Mouse (Mus musculus): ENCODE measurements at regions not wholly inside any gene's neighbourhood (a gene's known extent, or its start where the extent isn't known, plus 50 kb on each side); places are given as distances from the start of the nearest gene placed in this dataset.

DNA sequence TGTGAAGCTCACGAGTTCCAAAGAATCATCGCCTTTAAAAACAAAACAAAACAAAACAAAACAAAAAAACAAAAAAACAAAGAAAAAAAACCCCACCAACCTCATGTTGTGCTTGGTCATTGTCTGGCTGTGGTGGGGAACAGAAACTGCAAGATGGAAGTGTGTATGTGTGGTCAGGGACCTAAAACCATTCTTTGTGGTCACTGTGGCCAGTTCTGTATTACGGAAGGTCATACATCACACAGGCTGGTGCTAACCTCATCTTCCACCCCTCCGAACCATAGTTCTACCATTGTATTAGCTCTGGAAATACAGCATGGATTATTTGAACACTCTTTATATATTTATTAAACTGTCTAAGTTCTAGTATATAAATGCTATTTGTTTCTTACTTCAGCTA, 173.2 kb downstream of the Ndfip2 start:
- TF ChIP-seq ZKSCAN1 (IDR thresholded peaks at IDR 0.05; ENCODE audit: borderline replicate concordance, low read depth, low read length) (no peak), MAZ (IDR thresholded peaks at IDR 0.05; ENCODE audit: low read depth, low read length) (no peak), MYC (IDR thresholded peaks at IDR 0.05; ENCODE audit: low read depth, low read length) (no peak), POLR2A (IDR thresholded peaks at IDR 0.05; ENCODE audit: low read depth, low read length) (no peak), MEF2A (IDR thresholded peaks at IDR 0.05; ENCODE audit: borderline replicate concordance, low read depth, low read length) (no peak), JUND (conservative IDR thresholded peaks at IDR 0.05; ENCODE audit: low read depth, low read length) (no peak), NRF1 (IDR thresholded peaks at IDR 0.05; ENCODE audit: low read depth, low read length) (no peak), USF2 (conservative IDR thresholded peaks at IDR 0.05; ENCODE audit: low read depth, low read length) (no peak), CTCF (conservative IDR thresholded peaks at IDR 0.05 in 1 of 2, IDR thresholded peaks at IDR 0.05 in 1 of 2; ENCODE audit: low read depth in 2 of 2, low read length in 2 of 2) (no peak)
- no peaks in the 10 kb centered on the region for H3K27me3 ChIP-seq (replicated peaks)
- no peaks in the 10 kb centered on the region for H3K36me3 ChIP-seq (replicated peaks in 1 of 2; ENCODE audit: control insufficient read depth in 1 of 2, insufficient read depth in 1 of 2, low read length in 1 of 2)
- H3K4me3 ChIP-seq (replicated peaks in 1 of 3; ENCODE audit: low read depth in 2 of 3, low read length in 2 of 3, poor library complexity in 1 of 3), result no peak overlapping the region
- H3K79me2 ChIP-seq (replicated peaks; ENCODE audit: control insufficient read depth, extremely low read depth, insufficient read depth, poor library complexity, severe bottlenecking), result no peaks in the 10 kb centered on the region
- peaks cover 19% of the 10 kb centered on the region for H3K9me3 ChIP-seq (replicated peaks; ENCODE audit: low read length)
- in situ Hi-C loops (cut with MboI; ENCODE audit: low pct_ligation_motif_present, low pct_unique_long_range_greater_than_20kb, low sequenced_read_pairs), result no loop called here
- H3K4me2 ChIP-seq (ENCODE audit: insufficient read depth, low read depth, poor library complexity, severe bottlenecking), result no peak overlapping the region
- dilution Hi-C loops (cut with MboI; ENCODE audit: extremely low pct_ligation_motif_present, extremely low pct_unique_long_range_greater_than_20kb, low sequenced_read_pairs), result no loop called here
- DNase-seq (ENCODE audit: extremely low read depth), result no peak
- H3K27ac ChIP-seq (ENCODE audit: insufficient read depth, low read depth), result no peak overlapping the region
- no peak overlapping the region for H3K9ac ChIP-seq (ENCODE audit: insufficient read depth, low read depth)
- H3K4me1 ChIP-seq (ENCODE audit: control insufficient read depth in 1 of 2, insufficient read depth in 2 of 2), result no peaks in the 10 kb centered on the region

DNA sequence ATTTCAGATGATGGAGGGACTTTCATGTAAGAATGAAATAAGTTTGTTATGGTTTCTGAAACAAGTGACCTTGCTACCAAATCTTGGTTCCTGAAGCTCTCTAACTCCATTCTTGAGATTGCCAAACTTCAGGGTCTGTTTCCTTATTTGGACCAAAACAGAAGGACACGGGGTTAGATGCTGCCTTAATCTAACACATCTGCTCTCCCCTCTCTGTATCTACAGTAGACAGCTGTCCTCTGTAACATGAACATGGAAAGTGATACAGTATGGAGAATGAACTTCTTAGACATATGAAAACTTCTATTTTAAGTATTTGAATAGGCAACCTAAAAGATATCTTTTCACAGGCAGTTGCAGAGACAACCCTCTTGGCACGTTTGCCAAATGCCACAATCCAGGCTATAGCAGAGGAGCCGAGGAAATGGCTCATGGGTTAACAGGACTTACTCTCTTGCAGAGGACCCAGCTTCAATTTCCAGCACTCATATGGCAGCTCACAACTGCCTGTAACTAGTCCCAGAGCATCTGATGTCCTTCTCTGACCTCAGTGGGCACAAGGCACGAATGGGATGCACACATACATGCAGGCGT, 171.4 kb downstream of the Ndfip2 start:
- H3K27ac ChIP-seq (ENCODE audit: insufficient read depth, low read depth), result no peak overlapping the region
- no peak overlapping the region for H3K4me2 ChIP-seq (ENCODE audit: insufficient read depth, low read depth, poor library complexity, severe bottlenecking)
- H3K36me3 ChIP-seq (replicated peaks in 1 of 2; ENCODE audit: control insufficient read depth in 1 of 2, insufficient read depth in 1 of 2, low read length in 1 of 2), result no peaks in the 10 kb centered on the region
- no peaks in the 10 kb centered on the region for H3K4me1 ChIP-seq (ENCODE audit: control insufficient read depth in 1 of 2, insufficient read depth in 2 of 2)
- H3K27me3 ChIP-seq (replicated peaks), result no peaks in the 10 kb centered on the region
- no peak overlapping the region for H3K4me3 ChIP-seq (replicated peaks in 1 of 3; ENCODE audit: low read depth in 2 of 3, low read length in 2 of 3, poor library complexity in 1 of 3)
- dilution Hi-C loops (cut with MboI; ENCODE audit: extremely low pct_ligation_motif_present, extremely low pct_unique_long_range_greater_than_20kb, low sequenced_read_pairs) (no loop called here), in situ Hi-C loops (cut with MboI; ENCODE audit: low pct_ligation_motif_present, low pct_unique_long_range_greater_than_20kb, low sequenced_read_pairs) (no loop called here)
- TF ChIP-seq MYC (IDR thresholded peaks at IDR 0.05; ENCODE audit: low read depth, low read length), result no peak
- TF ChIP-seq POLR2A (IDR thresholded peaks at IDR 0.05; ENCODE audit: low read depth, low read length), result no peak
- TF ChIP-seq MEF2A (IDR thresholded peaks at IDR 0.05; ENCODE audit: borderline replicate concordance, low read depth, low read length), result no peak
- TF ChIP-seq TCF12 (IDR thresholded peaks at IDR 0.05; ENCODE audit: low read depth, low read length), result no peak
- TF ChIP-seq TBP (conservative IDR thresholded peaks at IDR 0.05; ENCODE audit: low read depth, low read length), result no peak
- no peak for TF ChIP-seq JUND (conservative IDR thresholded peaks at IDR 0.05; ENCODE audit: low read depth, low read length)
- TF ChIP-seq ZKSCAN1 (IDR thresholded peaks at IDR 0.05; ENCODE audit: borderline replicate concordance, low read depth, low read length), result no peak
- TF ChIP-seq CHD1 (IDR thresholded peaks at IDR 0.05; ENCODE audit: low read depth, low read length), result no peak
- no peak for TF ChIP-seq ZNF384 (IDR thresholded peaks at IDR 0.05; ENCODE audit: low read depth, low read length)
- TF ChIP-seq ETS1 (conservative IDR thresholded peaks at IDR 0.05; ENCODE audit: low read depth, low read length), result no peak
- TF ChIP-seq USF2 (conservative IDR thresholded peaks at IDR 0.05; ENCODE audit: low read depth, low read length), result no peak
- TF ChIP-seq GABPA (IDR thresholded peaks at IDR 0.05; ENCODE audit: insufficient replicate concordance, low read depth, low read length), result no peak
- no peak for TF ChIP-seq SIN3A (IDR thresholded peaks at IDR 0.05; ENCODE audit: low read length)
- no peak for TF ChIP-seq ELF1 (IDR thresholded peaks at IDR 0.05; ENCODE audit: low read depth, low read length)
- no peak for TF ChIP-seq POLR2AphosphoS2 (IDR thresholded peaks at IDR 0.05; ENCODE audit: low read depth, low read length)
- no peak for TF ChIP-seq KAT2A (IDR thresholded peaks at IDR 0.05; ENCODE audit: insufficient replicate concordance, low read length)
- no peak for TF ChIP-seq UBTF (IDR thresholded peaks at IDR 0.05; ENCODE audit: low read depth, low read length)
- TF ChIP-seq MAZ (IDR thresholded peaks at IDR 0.05; ENCODE audit: low read depth, low read length), result no peak
- no peak for TF ChIP-seq CHD2 (IDR thresholded peaks at IDR 0.05; ENCODE audit: low read length)
- DNase-seq (ENCODE audit: extremely low read depth), result no peak
- H3K9ac ChIP-seq (ENCODE audit: insufficient read depth, low read depth), result no peak overlapping the region
- H3K79me2 ChIP-seq (replicated peaks; ENCODE audit: control insufficient read depth, extremely low read depth, insufficient read depth, poor library complexity, severe bottlenecking), result no peaks in the 10 kb centered on the region
- H3K9me3 ChIP-seq (replicated peaks; ENCODE audit: low read length), result peaks cover 16% of the 10 kb centered on the region

Measured in CH12.LX (cell line).